Mouse (Mus musculus) liver, postnatal 0 days (tissue): ENCODE results near the gene Rag1. TPM values are rescaled to one million over a fixed set of nuclear protein-coding genes. Genes with fewer than 3 reads are reported as not detected.

Experiments
- ATAC-seq: fragments of 200-750 bp; cut with Nextera tagmentation; 2 replicates; pipeline ENCODE4 v1.8.0; 2017; ENCODE audit warnings: mild to moderate bottlenecking, moderate library complexity
- DNase-seq: peaks from one replicate; pipeline ENCODE4 v3.0.0-alpha.2; 2016
- H3K27ac ChIP-seq: fragments of 300-500 bp; sonication (generic); 2 replicates; pipeline ENCODE4 v1.5.1; 2014; ENCODE audit warnings: antibody characterized with exemption, moderate library complexity, mild to moderate bottlenecking, low read depth
- H3K27me3 ChIP-seq: fragments of 300-500 bp; sonication (generic); 2 replicates; pipeline ENCODE4 v1.6.1; 2014; ENCODE audit warnings: low read length, control low read depth, mixed read lengths; ENCODE audit not compliant: insufficient read depth
- H3K36me3 ChIP-seq: fragments of 300-500 bp; sonication (generic); replicated peaks from 2 replicates; pipeline ENCODE4 v1.6.1; 2014; ENCODE audit warnings: mild to moderate bottlenecking, control low read depth, low read length, moderate library complexity, mixed read lengths; ENCODE audit not compliant: insufficient read depth
- H3K4me1 ChIP-seq: fragments of 300-500 bp; sonication (generic); 2 replicates; pipeline ENCODE4 v1.6.1; 2014; ENCODE audit warnings: antibody characterized with exemption, mild to moderate bottlenecking, control low read depth; ENCODE audit not compliant: insufficient read depth
- H3K4me2 ChIP-seq: fragments of 300-500 bp; sonication (generic); 2 replicates; pipeline ENCODE4 v1.6.1; 2014; ENCODE audit warnings: low read depth, mild to moderate bottlenecking, low read length, moderate library complexity, mixed read lengths
- H3K4me3 ChIP-seq: fragments of 300-500 bp; sonication (generic); 2 replicates; pipeline ENCODE4 v1.5.1; 2014; ENCODE audit warnings: low read depth, low read length
- H3K9ac ChIP-seq: fragments of 300-500 bp; sonication (generic); replicated peaks from 2 replicates; pipeline ENCODE4 v1.6.1; 2014; ENCODE audit warnings: mild to moderate bottlenecking, moderate library complexity
- H3K9me3 ChIP-seq: fragments of 300-500 bp; sonication (generic); 2 replicates; pipeline ENCODE4 v1.6.1; 2016; ENCODE audit warnings: mild to moderate bottlenecking, control low read depth, low read length, mixed read lengths
- CTCF ChIP-seq: sonication (generic); IDR thresholded peaks from 2 replicates; pipeline ENCODE4 v1.5.1; 2016; ENCODE audit warnings: antibody characterized with exemption, low read depth
- EP300 ChIP-seq: IDR thresholded peaks from 2 replicates; pipeline ENCODE4 v1.6.1; 2016; ENCODE audit warnings: antibody characterized with exemption, low read depth, mild to moderate bottlenecking
- WGBS: fragments of 180-500 bp; shearing (Covaris S2); extraction: QIAGEN DNeasy Blood & Tissue Kit; methylation state at CpG from one replicate; pipeline ENCODE4 v1.1.7; 2014; ENCODE audit not compliant: insufficient replicate concordance; 5-methylcytosine and 5-hydroxymethylcytosine counted together
- polyA plus RNA-seq: library from polyadenylated mRNA; unstranded; fragments of >200 nt; fragmentation: Nextera tagmentation; extraction: Ambion mirVana; gene quantifications from 2 replicates; pipeline ENCODE4 v1.2.1, GENCODE M21; 2015

Rag1 gene
- polyA plus RNA-seq, 1 experiment from 2014 or later: 1.1 TPM

- Histone ChIP-seq H3K4me3 (no peak overlapping the region), H3K36me3 (no peaks in the 10 kb centered on the region), H3K4me2 (no peak overlapping the region), H3K9ac (no peak overlapping the region), H3K9me3 (no peaks in the 10 kb centered on the region), H3K27me3 (no peaks in the 10 kb centered on the region), H3K4me1 (no peaks in the 10 kb centered on the region), H3K27ac (no peak overlapping the region)
- ATAC-seq: peak; percentile 54
- peak; percentile 71 for DNase-seq
- WGBS: 26% methylated on average over 9 of the region's 9 CpGs
- TF ChIP-seq CTCF: peak; percentile 93
- TF ChIP-seq EP300: no peak
Observed at GRCm38 (mm10) chr2:101665058-101665702, 15.9 kb upstream of the Rag1 start.

- no peaks in the 10 kb centered on the region for H3K36me3 ChIP-seq
- no peak for ATAC-seq
- no peak overlapping the region for H3K4me2 ChIP-seq
- H3K9ac ChIP-seq: no peak overlapping the region
- TF ChIP-seq CTCF (no peak), EP300 (no peak)
- H3K27ac ChIP-seq: no peak overlapping the region
- H3K27me3 ChIP-seq: no peaks in the 10 kb centered on the region
- WGBS: 75% methylated on average over 2 of the region's 2 CpGs
- no peak for DNase-seq
- H3K4me1 ChIP-seq: no peaks in the 10 kb centered on the region
- no peaks in the 10 kb centered on the region for H3K9me3 ChIP-seq
- H3K4me3 ChIP-seq: no peak overlapping the region
Observed at GRCm38 (mm10) chr2:101660536-101660935, 11.2 kb upstream of the Rag1 start.

GRCm38 (mm10) chr2:101652921-101653597 lies 3.8 kb upstream of the Rag1 start:
- H3K4me3 ChIP-seq: no peak overlapping the region
- DNase-seq (peak; percentile 73), ATAC-seq (no peak)
- no peak overlapping the region for H3K9ac ChIP-seq
- no peaks in the 10 kb centered on the region for H3K27me3 ChIP-seq
- TF ChIP-seq EP300: no peak
- peak; percentile 73 for TF ChIP-seq CTCF
- no peaks in the 10 kb centered on the region for H3K36me3 ChIP-seq
- WGBS: 17% methylated on average over 14 of the region's 14 CpGs
- no peak overlapping the region for H3K27ac ChIP-seq
- no peaks in the 10 kb centered on the region for H3K9me3 ChIP-seq
- H3K4me2 ChIP-seq: peak overlapping the region; percentile 51
- H3K4me1 ChIP-seq: 0 out of 2 replicates have a peak, but pooled peaks cover 3% of the 10 kb centered on the region

- Histone ChIP-seq H3K27me3 (no peaks in the 10 kb centered on the region), H3K4me3 (no peak overlapping the region), H3K9me3 (no peaks in the 10 kb centered on the region), H3K9ac (no peak overlapping the region), H3K4me1 (0 out of 2 replicates have a peak, but pooled peaks cover 3% of the 10 kb centered on the region), H3K4me2 (peak overlapping the region; percentile 51), H3K36me3 (no peaks in the 10 kb centered on the region), H3K27ac (no peak overlapping the region)
- WGBS: 38% methylated on average over 14 of the region's 14 CpGs
- ATAC-seq: no peak
- TF ChIP-seq CTCF (no peak), EP300 (no peak)
- DNase-seq: no peak
Observed at GRCm38 (mm10) chr2:101652204-101652920, 3.1 kb upstream of the Rag1 start.

- WGBS: 42% methylated on average over 1 of the region's 1 CpGs
Observed at GRCm38 (mm10) chr2:101650446-101650845, 1.1 kb upstream of the Rag1 start.

GRCm38 (mm10) chr2:101648361-101648760 lies 940 bp downstream of the Rag1 start:
- no peak for ATAC-seq
- H3K4me3 ChIP-seq: peak overlapping the region; percentile 22; the same call in 1 of the 2 replicates
- peak overlapping the region; percentile 13; the same call in 1 of the 2 replicates for H3K4me2 ChIP-seq
- no peaks in the 10 kb centered on the region for H3K9me3 ChIP-seq
- WGBS: 72% methylated on average over 2 of the region's 2 CpGs
- no peaks in the 10 kb centered on the region for H3K27me3 ChIP-seq
- no peaks in the 10 kb centered on the region for H3K36me3 ChIP-seq
- H3K9ac ChIP-seq: no peak overlapping the region
- DNase-seq: no peak
- no peak overlapping the region for H3K27ac ChIP-seq
- TF ChIP-seq EP300 (no peak), CTCF (no peak)
- 0 out of 2 replicates have a peak, but pooled peaks cover 3% of the 10 kb centered on the region for H3K4me1 ChIP-seq

More at GRCm38 (mm10) chr2:101650446-101650845, 1.1 kb upstream of the Rag1 start:
- H3K4me3 ChIP-seq: no peak overlapping the region
- TF ChIP-seq EP300 (no peak), CTCF (no peak)
- no peak overlapping the region for H3K27ac ChIP-seq
- H3K4me2 ChIP-seq: no peak overlapping the region
- no peak for ATAC-seq
- no peaks in the 10 kb centered on the region for H3K27me3 ChIP-seq
- H3K4me1 ChIP-seq: 0 out of 2 replicates have a peak, but pooled peaks cover 3% of the 10 kb centered on the region
- DNase-seq: no peak
- H3K9ac ChIP-seq: no peak overlapping the region
- H3K9me3 ChIP-seq: no peaks in the 10 kb centered on the region
- H3K36me3 ChIP-seq: no peaks in the 10 kb centered on the region
